Mouse (Mus musculus) bone marrow, adult 2 months (tissue): ENCODE measurements around the gene Wasf3. TPM values are rescaled to one million over a fixed set of nuclear protein-coding genes. Genes with fewer than 3 reads are reported as not detected.

Source experiments
- H3K27ac ChIP-seq: fragments of 200-500 bp; 2 replicates; pipeline ENCODE4 v1.5.1; 2012; ENCODE audit warnings: low read depth, mild to moderate bottlenecking, control low read depth, inconsistent platforms, low read length; ENCODE audit not compliant: control insufficient read depth, poor library complexity, insufficient read depth
- H3K4me1 ChIP-seq: fragments of 200-500 bp; 2 replicates; pipeline ENCODE4 v1.6.1; 2011; ENCODE audit warnings: low read length; ENCODE audit not compliant: control insufficient read depth, insufficient read depth
- H3K4me3 ChIP-seq: fragments of 200-500 bp; replicated peaks from 2 replicates; pipeline ENCODE3; 2011; ENCODE audit warnings: mild to moderate bottlenecking, low read depth, low read length, control low read depth; ENCODE audit not compliant: control insufficient read depth
- CTCF ChIP-seq: fragments of 200-500 bp; IDR thresholded peaks from 2 replicates; pipeline ENCODE4 v1.5.1; 2011; ENCODE audit warnings: low read length, control low read depth; ENCODE audit not compliant: control insufficient read depth, insufficient read depth
- POLR2A ChIP-seq: fragments of 200-500 bp; IDR thresholded peaks from 2 replicates; pipeline ENCODE4 v1.6.1; 2011; ENCODE audit warnings: low read depth, mild to moderate bottlenecking, control low read depth, low read length, borderline replicate concordance; ENCODE audit not compliant: control insufficient read depth
- WGBS: fragments of 180-500 bp; shearing (Covaris S2); methylation state at CpG from one replicate; pipeline ENCODE4 v1.1.7; 2018; 5-methylcytosine and 5-hydroxymethylcytosine counted together
- polyA plus RNA-seq: library from polyadenylated mRNA; stranded (reverse); fragments of >200 nt; gene quantifications from 2 replicates; pipeline ENCODE4 v1.2.4, GENCODE M21; 2011; ENCODE audit warnings: low replicate concordance; ENCODE audit not compliant: missing spikeins, insufficient read depth, insufficient read length

The Wasf3 gene
- polyA plus RNA-seq, 1 experiment = 0.67 TPM

- no peak overlapping the region for H3K27ac ChIP-seq
- 81% methylated on average over 5 of the region's 5 CpGs for WGBS
- H3K4me1 ChIP-seq = no peaks in the 10 kb centered on the region
- TF ChIP-seq POLR2A (no peak), CTCF (no peak)
- no peak overlapping the region for H3K4me3 ChIP-seq
Measured at GRCm38 (mm10) chr5:146440273-146440672, 55.5 kb downstream of the Wasf3 start.

GRCm38 (mm10) chr5:146442767-146443166, 58.0 kb downstream of the Wasf3 start:
- Histone ChIP-seq H3K4me3 (no peak overlapping the region), H3K27ac (no peak overlapping the region), H3K4me1 (no peaks in the 10 kb centered on the region)
- 42% methylated on average over 2 of the region's 2 CpGs for whole genome bisulfite sequencing
- TF ChIP-seq POLR2A (no peak), CTCF (no peak)

GRCm38 (mm10) chr5:146446633-146447032, 61.8 kb downstream of the Wasf3 start:
- no peaks in the 10 kb centered on the region for H3K4me1 ChIP-seq
- TF ChIP-seq POLR2A = no peak
- no peak for TF ChIP-seq CTCF
- no peak overlapping the region for H3K27ac ChIP-seq
- no peak overlapping the region for H3K4me3 ChIP-seq
- 73% methylated on average over 2 of the region's 2 CpGs for WGBS

GRCm38 (mm10) chr5:146451592-146452254, 66.9 kb downstream of the Wasf3 start:
- no peak for TF ChIP-seq CTCF
- TF ChIP-seq POLR2A = no peak
- H3K4me1 ChIP-seq = no peaks in the 10 kb centered on the region
- no peak overlapping the region for H3K4me3 ChIP-seq
- H3K27ac ChIP-seq = no peak overlapping the region
- 84% methylated on average over 11 of the region's 11 CpGs for WGBS

GRCm38 (mm10) chr5:146453556-146453955, 68.8 kb downstream of the Wasf3 start:
- WGBS = 81% methylated on average over 6 of the region's 6 CpGs
- TF ChIP-seq CTCF (no peak), POLR2A (no peak)

GRCm38 (mm10) chr5:146461612-146462011, 76.8 kb downstream of the Wasf3 start:
- no peak overlapping the region for H3K27ac ChIP-seq
- TF ChIP-seq CTCF (no peak), POLR2A (no peak)
- WGBS = 50% methylated on average over 8 of the region's 8 CpGs
- H3K4me1 ChIP-seq = no peaks in the 10 kb centered on the region
- H3K4me3 ChIP-seq = no peak overlapping the region

More at GRCm38 (mm10) chr5:146453556-146453955, 68.8 kb downstream of the Wasf3 start:
- Histone ChIP-seq H3K27ac (no peak overlapping the region), H3K4me3 (no peak overlapping the region), H3K4me1 (no peaks in the 10 kb centered on the region)

- Histone ChIP-seq H3K27ac (no peak overlapping the region), H3K4me3 (no peak overlapping the region), H3K4me1 (no peaks in the 10 kb centered on the region)
- TF ChIP-seq CTCF (no peak), POLR2A (no peak)
- 90% methylated on average over 19 of the region's 19 CpGs for WGBS
Measured at GRCm38 (mm10) chr5:146466663-146467062, 81.9 kb downstream of the Wasf3 start.

- H3K27ac ChIP-seq = no peak overlapping the region
- no peaks in the 10 kb centered on the region for H3K4me1 ChIP-seq
- H3K4me3 ChIP-seq = no peak overlapping the region
- 87% methylated on average over 9 of the region's 9 CpGs for WGBS
- TF ChIP-seq CTCF (no peak), POLR2A (no peak)
Measured at GRCm38 (mm10) chr5:146468311-146468710, 83.5 kb downstream of the Wasf3 start.

- WGBS = 86% methylated on average over 9 of the region's 9 CpGs
- Histone ChIP-seq H3K4me1 (no peaks in the 10 kb centered on the region), H3K4me3 (no peak overlapping the region), H3K27ac (no peak overlapping the region)
- TF ChIP-seq POLR2A = no peak
- no peak for TF ChIP-seq CTCF
Measured at GRCm38 (mm10) chr5:146470821-146471220, 86.0 kb downstream of the Wasf3 start.
